Mouse (Mus musculus): ENCODE measurements around the gene Tdrd9.

- TF ChIP-seq POLR2A (IDR thresholded peaks at IDR 0.05; ENCODE audit: control insufficient read depth in 1 of 2, insufficient read depth in 1 of 2, low read depth in 1 of 2, low read length in 2 of 2, poor library complexity in 1 of 2) = no peak
- TF ChIP-seq JUND (IDR thresholded peaks at IDR 0.05; ENCODE audit: low read depth, low read length) = no peak
- TF ChIP-seq POLR2AphosphoS2 (IDR thresholded peaks at IDR 0.05; ENCODE audit: low read length) = no peak
- TF ChIP-seq USF2 (IDR thresholded peaks at IDR 0.05; ENCODE audit: borderline replicate concordance in 1 of 2, insufficient read depth in 1 of 2, low read depth in 1 of 2, low read length in 2 of 2) = no peak
- TF ChIP-seq GATA1 (IDR thresholded peaks at IDR 0.05; ENCODE audit: low read depth, low read length) = no peak
- no peak for TF ChIP-seq CTCF (IDR thresholded peaks at IDR 0.05 in 2 of 3, conservative IDR thresholded peaks at IDR 0.05 in 1 of 3; ENCODE audit: control insufficient read depth in 1 of 3, insufficient read depth in 1 of 3, low read depth in 2 of 3, low read length in 3 of 3, poor library complexity in 1 of 3, severe bottlenecking in 1 of 3)
- no peak for TF ChIP-seq MAFK (IDR thresholded peaks at IDR 0.05; ENCODE audit: borderline replicate concordance, low read depth, low read length)
- no peak for TF ChIP-seq HCFC1 (IDR thresholded peaks at IDR 0.05; ENCODE audit: low read depth, low read length)
- no peak for TF ChIP-seq USF1 (IDR thresholded peaks at IDR 0.05; ENCODE audit: low read depth, low read length)
- TF ChIP-seq TCF12 (IDR thresholded peaks at IDR 0.05; ENCODE audit: low read depth, low read length) = no peak
- TF ChIP-seq ZC3H11A (IDR thresholded peaks at IDR 0.05; ENCODE audit: low read depth, low read length) = no peak
- TF ChIP-seq MEF2A (IDR thresholded peaks at IDR 0.05; ENCODE audit: extremely low read depth, insufficient replicate concordance, low read depth, low read length, poor library complexity, severe bottlenecking) = no peak
- TF ChIP-seq EP300 (IDR thresholded peaks at IDR 0.05; ENCODE audit: low read depth in 1 of 2, low read length in 2 of 2) = no peak
Measured at GRCm38 (mm10) chr12:111931411-111932025, 39.8 kb upstream of the Tdrd9 start.
